Mouse (Mus musculus) heart, postnatal 0 days (tissue): ENCODE data around the gene Il22ra1. TPM values are rescaled to one million over a fixed set of nuclear protein-coding genes. Genes with fewer than 3 reads are reported as not detected.

Source experiments
- ATAC-seq: fragments of 200-750 bp; cut with Nextera tagmentation; 2 replicates; pipeline ENCODE4 v1.8.0; 2017; ENCODE audit warnings: low read depth, moderate number of reproducible peaks, moderate library complexity; ENCODE audit not compliant: insufficient read depth
- DNase-seq: peaks from one replicate; pipeline ENCODE4 v3.0.0-alpha.2; 2016; ENCODE audit warnings: low spot score
- H3K27ac ChIP-seq: fragments of 300-500 bp; sonication (generic); 2 replicates; pipeline ENCODE4 v1.5.1; 2014; ENCODE audit warnings: low read depth, mild to moderate bottlenecking
- H3K27me3 ChIP-seq: fragments of 300-500 bp; sonication (generic); 2 replicates; pipeline ENCODE4 v1.6.1; 2014; ENCODE audit warnings: low read length, mixed read lengths; ENCODE audit not compliant: control insufficient read depth, insufficient read depth
- H3K36me3 ChIP-seq: fragments of 300-500 bp; sonication (generic); replicated peaks from 2 replicates; pipeline ENCODE4 v1.6.1; 2014; ENCODE audit warnings: low read length, mixed read lengths; ENCODE audit not compliant: control insufficient read depth, insufficient read depth
- H3K4me1 ChIP-seq: fragments of 300-500 bp; sonication (generic); 2 replicates; pipeline ENCODE4 v1.6.1; 2014; ENCODE audit warnings: antibody characterized with exemption; ENCODE audit not compliant: control insufficient read depth, insufficient read depth
- H3K4me2 ChIP-seq: fragments of 300-500 bp; sonication (generic); 2 replicates; pipeline ENCODE4 v1.6.1; 2014; ENCODE audit warnings: low read depth, mild to moderate bottlenecking, low read length, moderate library complexity
- H3K4me3 ChIP-seq: fragments of 300-500 bp; sonication (generic); 2 replicates; pipeline ENCODE4 v1.5.1; 2014; ENCODE audit warnings: low read depth, low read length
- H3K9ac ChIP-seq: fragments of 300-500 bp; sonication (generic); replicated peaks from 2 replicates; pipeline ENCODE4 v1.6.1; 2014; ENCODE audit warnings: low read depth, low read length, mixed read lengths
- H3K9me3 ChIP-seq: fragments of 300-500 bp; sonication (generic); replicated peaks from 2 replicates; pipeline ENCODE4 v1.6.1; 2016; ENCODE audit warnings: low read length; ENCODE audit not compliant: control insufficient read depth
- CTCF ChIP-seq: IDR thresholded peaks from 2 replicates; pipeline ENCODE4 v1.5.1; 2016; ENCODE audit warnings: antibody characterized with exemption, control low read depth, low read depth
- EP300 ChIP-seq: IDR thresholded peaks from 2 replicates; pipeline ENCODE4 v1.6.1; 2016; ENCODE audit warnings: antibody characterized with exemption, low read depth
- WGBS: fragments of 180-500 bp; shearing (Covaris S2); extraction: QIAGEN DNeasy Blood & Tissue Kit; methylation state at CpG from one replicate; pipeline ENCODE4 v1.1.7; 2014; 5-methylcytosine and 5-hydroxymethylcytosine counted together
- polyA plus RNA-seq: library from polyadenylated mRNA; unstranded; fragments of >200 nt; fragmentation: Nextera tagmentation; extraction: Ambion mirVana; gene quantifications from 2 replicates; pipeline ENCODE4 v1.2.1, GENCODE M21; 2015
- total RNA-seq: library from RNA; depleted of rRNA; stranded (reverse); fragments of >200 nt; gene quantifications from 2 replicates; pipeline ENCODE4 v1.2.3, GENCODE M21; 2014; ENCODE audit warnings: low replicate concordance

Gene Il22ra1
- total and polyA plus RNA-seq, 2 experiments from 2014 or later, result not detected

- TF ChIP-seq CTCF, result no peak
- no peak for TF ChIP-seq EP300
- no peak overlapping the region for H3K9ac ChIP-seq
These were observed 34.4 kb downstream of the Il22ra1 start for GRCm38 (mm10) chr4:135762251-135762906.

GRCm38 (mm10) chr4:135764700-135765099 lies 36.7 kb downstream of the Il22ra1 start:
- Histone ChIP-seq H3K27me3 (no peaks in the 10 kb centered on the region), H3K4me3 (no peak overlapping the region), H3K4me2 (no peak overlapping the region), H3K9me3 (no peaks in the 10 kb centered on the region), H3K27ac (no peak overlapping the region), H3K36me3 (no peaks in the 10 kb centered on the region), H3K9ac (no peak overlapping the region), H3K4me1 (no peaks in the 10 kb centered on the region)
- ATAC-seq (no peak), DNase-seq (no peak)
- WGBS, result 92% methylated on average over 13 of the region's 13 CpGs
- TF ChIP-seq CTCF (no peak), EP300 (no peak)

More at GRCm38 (mm10) chr4:135762251-135762906, 34.4 kb downstream of the Il22ra1 start:
- 7% methylated on average over 18 of the region's 19 CpGs for whole genome bisulfite sequencing
- Histone ChIP-seq H3K27me3 (no peaks in the 10 kb centered on the region), H3K4me1 (0 out of 2 replicates have a peak, but pooled peaks cover 6% of the 10 kb centered on the region), H3K4me2 (peak overlapping the region; percentile 48), H3K36me3 (no peaks in the 10 kb centered on the region), H3K27ac (no peak overlapping the region), H3K4me3 (peak overlapping the region; percentile 21; the same call in 1 of the 2 replicates), H3K9me3 (no peaks in the 10 kb centered on the region)
- DNase-seq, result peak; percentile 46
- ATAC-seq, result peak; percentile 74

- Histone ChIP-seq H3K27me3 (no peaks in the 10 kb centered on the region), H3K9me3 (no peaks in the 10 kb centered on the region), H3K4me2 (no peak overlapping the region), H3K36me3 (no peaks in the 10 kb centered on the region), H3K9ac (no peak overlapping the region), H3K4me1 (no peaks in the 10 kb centered on the region), H3K4me3 (no peak overlapping the region), H3K27ac (no peak overlapping the region)
- no peak for ATAC-seq
- TF ChIP-seq CTCF, result no peak
- TF ChIP-seq EP300, result no peak
- no peak for DNase-seq
- 69% methylated on average over 8 of the region's 8 CpGs for WGBS
These were observed 37.7 kb downstream of the Il22ra1 start for GRCm38 (mm10) chr4:135765707-135766106.

- ATAC-seq (no peak), DNase-seq (no peak)
- WGBS, result 68% methylated on average over 3 of the region's 3 CpGs
- no peak overlapping the region for H3K27ac ChIP-seq
- H3K27me3 ChIP-seq, result no peaks in the 10 kb centered on the region
- H3K9me3 ChIP-seq, result no peaks in the 10 kb centered on the region
- TF ChIP-seq EP300 (no peak), CTCF (no peak)
- H3K4me1 ChIP-seq, result no peaks in the 10 kb centered on the region
- no peak overlapping the region for H3K4me3 ChIP-seq
- H3K4me2 ChIP-seq, result no peak overlapping the region
- no peaks in the 10 kb centered on the region for H3K36me3 ChIP-seq
- no peak overlapping the region for H3K9ac ChIP-seq
These were observed 39.0 kb downstream of the Il22ra1 start for GRCm38 (mm10) chr4:135766976-135767375.

- no peaks in the 10 kb centered on the region for H3K9me3 ChIP-seq
- H3K4me2 ChIP-seq, result no peak overlapping the region
- H3K36me3 ChIP-seq, result no peaks in the 10 kb centered on the region
- DNase-seq, result peak; percentile 58
- H3K27ac ChIP-seq, result no peak overlapping the region
- 56% methylated on average over 14 of the region's 14 CpGs for WGBS
- TF ChIP-seq EP300 (no peak), CTCF (peak; percentile 66)
- no peak overlapping the region for H3K9ac ChIP-seq
- H3K4me3 ChIP-seq, result no peak overlapping the region
- no peak for ATAC-seq
- H3K27me3 ChIP-seq, result no peaks in the 10 kb centered on the region
- no peaks in the 10 kb centered on the region for H3K4me1 ChIP-seq
These were observed 40.9 kb downstream of the Il22ra1 start for GRCm38 (mm10) chr4:135768572-135769526.
